Mouse (Mus musculus) midbrain, embryonic 15.5 days (tissue): ENCODE results near the gene Gm20388. TPM values are rescaled to one million over a fixed set of nuclear protein-coding genes. Genes with fewer than 3 reads are reported as not detected.

ENCODE experiments used
- ATAC-seq: fragments of 200-750 bp; cut with Nextera tagmentation; replicated peaks from 2 replicates; pipeline ENCODE4 v1.8.0; 2017; ENCODE audit warnings: moderate TSS enrichment
- H3K27ac ChIP-seq: fragments of 300-500 bp; sonication (generic); 2 replicates; pipeline ENCODE4 v1.5.1; 2015; ENCODE audit warnings: mild to moderate bottlenecking, inconsistent platforms
- H3K27me3 ChIP-seq: fragments of 300-500 bp; sonication (generic); replicated peaks from 2 replicates; pipeline ENCODE4 v1.6.1; 2015; ENCODE audit warnings: inconsistent platforms
- H3K36me3 ChIP-seq: fragments of 300-500 bp; sonication (generic); replicated peaks from 2 replicates; pipeline ENCODE4 v1.6.1; 2015; ENCODE audit warnings: inconsistent platforms
- H3K4me1 ChIP-seq: fragments of 300-500 bp; sonication (generic); 2 replicates; pipeline ENCODE4 v1.6.1; 2015; ENCODE audit warnings: inconsistent platforms
- H3K4me2 ChIP-seq: fragments of 300-500 bp; sonication (generic); 2 replicates; pipeline ENCODE4 v1.6.1; 2015; ENCODE audit warnings: inconsistent platforms, mild to moderate bottlenecking, moderate library complexity
- H3K4me3 ChIP-seq: fragments of 300-500 bp; sonication (generic); 2 replicates; pipeline ENCODE4 v1.5.1; 2015; ENCODE audit warnings: mild to moderate bottlenecking, inconsistent platforms
- H3K9ac ChIP-seq: fragments of 300-500 bp; sonication (generic); 2 replicates; pipeline ENCODE4 v1.6.1; 2015; ENCODE audit warnings: mild to moderate bottlenecking, inconsistent platforms
- H3K9me3 ChIP-seq: fragments of 300-500 bp; sonication (generic); 2 replicates; pipeline ENCODE4 v1.6.1; 2016; ENCODE audit warnings: inconsistent platforms
- WGBS: fragments of 180-500 bp; shearing (Covaris S2); methylation state at CpG from one replicate; pipeline ENCODE4 v1.1.7; 2015; ENCODE audit warnings: mixed read lengths; 5-methylcytosine and 5-hydroxymethylcytosine counted together
- polyA plus RNA-seq: library from polyadenylated mRNA; unstranded; fragments of >200 nt; fragmentation: Nextera tagmentation; extraction: Ambion mirVana; gene quantifications from 2 replicates; pipeline ENCODE4 v1.2.1, GENCODE M21; 2015

Gm20388 gene
- polyA plus RNA-seq, 1 experiment from 2014 or later: 5.6 TPM

DNA sequence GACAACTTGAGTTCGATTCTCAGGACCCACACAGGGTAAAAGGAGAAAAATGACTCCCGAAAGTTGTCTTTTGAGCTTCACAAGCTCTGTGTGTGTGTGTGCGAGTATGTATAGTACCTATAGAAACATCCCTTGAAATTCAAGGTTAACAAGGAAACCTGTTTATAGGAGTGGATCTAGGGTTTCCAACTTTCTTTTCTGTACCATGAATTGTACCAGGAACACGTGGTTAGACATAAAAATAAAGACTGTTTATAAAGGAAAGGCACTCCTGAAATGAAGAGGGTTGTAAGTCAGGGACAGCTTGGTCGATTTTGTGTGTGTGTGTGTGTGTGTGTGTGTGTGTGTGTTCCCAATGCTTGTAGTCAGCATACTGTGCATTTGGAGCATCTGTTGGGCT lies 1198.0 kb downstream of the Gm20388 start:
- no peak for ATAC-seq
- Histone ChIP-seq H3K36me3 (no peaks in the 10 kb centered on the region), H3K4me2 (peak overlapping the region; percentile 79), H3K27me3 (peaks cover 19% of the 10 kb centered on the region), H3K27ac (0 out of 2 replicates have a peak overlapping the region, but pooled peaks have one; percentile 84), H3K4me1 (peaks cover 18% of the 10 kb centered on the region), H3K9me3 (no peaks in the 10 kb centered on the region), H3K4me3 (peak overlapping the region; percentile 72), H3K9ac (peak overlapping the region; percentile 40)
- WGBS: 13% methylated on average over 5 of the region's 5 CpGs

DNA sequence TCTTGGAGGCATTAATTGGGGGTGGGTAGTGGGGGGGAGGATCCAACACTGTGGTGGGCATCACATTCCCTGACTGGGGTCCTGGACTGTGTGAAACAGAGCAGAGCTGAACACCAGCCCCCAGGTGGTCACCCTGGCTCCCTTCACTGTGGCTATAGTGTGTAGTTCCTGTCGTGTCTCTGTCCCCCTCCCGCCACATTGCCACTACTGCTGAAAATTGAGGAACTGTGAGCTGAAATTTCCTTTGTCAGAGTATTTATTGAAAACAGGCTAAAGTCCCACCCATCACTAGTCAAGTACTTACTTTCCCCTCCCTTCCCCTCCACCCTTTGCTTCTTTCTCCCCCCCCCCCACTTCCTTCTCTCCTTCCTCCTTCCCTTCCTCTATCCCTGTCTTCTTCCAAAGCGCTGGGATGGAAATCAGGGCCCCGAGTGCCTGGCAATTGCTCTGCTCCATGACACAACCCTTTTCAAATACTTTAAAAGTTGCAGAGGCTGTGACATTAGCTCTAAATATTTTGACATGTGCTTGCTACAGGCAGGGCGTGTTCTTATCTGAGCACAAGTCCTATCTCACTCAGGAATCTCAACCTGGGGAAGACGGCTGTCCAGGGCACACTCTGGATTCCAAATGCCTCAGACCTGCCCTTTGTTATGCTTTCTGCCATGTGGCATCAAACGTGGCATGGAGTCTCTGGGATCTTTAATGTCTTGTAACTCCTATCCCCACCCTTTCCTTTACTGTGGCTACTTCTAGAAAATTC lies 1200.7 kb downstream of the Gm20388 start:
- Histone ChIP-seq H3K4me3 (no peak overlapping the region), H3K9ac (no peak overlapping the region), H3K27ac (no peak overlapping the region), H3K36me3 (no peaks in the 10 kb centered on the region), H3K4me2 (no peak overlapping the region), H3K27me3 (peaks cover 46% of the 10 kb centered on the region), H3K4me1 (peaks cover 23% of the 10 kb centered on the region), H3K9me3 (no peaks in the 10 kb centered on the region)
- WGBS: 47% methylated on average over 7 of the region's 7 CpGs
- no peak for ATAC-seq

DNA sequence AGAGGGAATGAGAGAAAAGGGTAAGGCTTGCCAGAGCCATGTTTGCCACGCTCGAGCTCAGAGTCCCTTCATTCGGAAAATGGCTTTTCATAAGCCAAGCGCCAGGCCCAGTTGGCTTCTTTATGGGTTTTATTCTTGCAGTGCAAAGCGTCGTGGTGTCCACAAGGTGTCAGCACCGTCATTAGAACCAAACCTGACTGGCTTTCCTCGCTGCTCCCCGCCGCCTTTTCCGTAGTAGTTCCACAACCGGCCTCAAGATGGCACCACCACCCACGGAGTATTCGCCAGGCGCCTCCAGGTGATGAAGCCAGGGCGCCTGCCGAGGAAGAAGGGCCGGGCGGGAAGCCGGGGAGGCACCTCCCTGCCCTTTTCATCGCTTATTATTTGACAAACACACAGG lies 1202.6 kb downstream of the Gm20388 start:
- Histone ChIP-seq H3K9ac (no peak overlapping the region), H3K36me3 (no peaks in the 10 kb centered on the region), H3K4me2 (0 out of 2 replicates have a peak overlapping the region, but pooled peaks have one; percentile 2), H3K27ac (no peak overlapping the region), H3K4me3 (no peak overlapping the region), H3K27me3 (peaks cover 65% of the 10 kb centered on the region), H3K4me1 (peaks cover 26% of the 10 kb centered on the region), H3K9me3 (no peaks in the 10 kb centered on the region)
- peak; percentile 56 for ATAC-seq
- 1% methylated on average over 21 of the region's 21 CpGs for whole genome bisulfite sequencing

DNA sequence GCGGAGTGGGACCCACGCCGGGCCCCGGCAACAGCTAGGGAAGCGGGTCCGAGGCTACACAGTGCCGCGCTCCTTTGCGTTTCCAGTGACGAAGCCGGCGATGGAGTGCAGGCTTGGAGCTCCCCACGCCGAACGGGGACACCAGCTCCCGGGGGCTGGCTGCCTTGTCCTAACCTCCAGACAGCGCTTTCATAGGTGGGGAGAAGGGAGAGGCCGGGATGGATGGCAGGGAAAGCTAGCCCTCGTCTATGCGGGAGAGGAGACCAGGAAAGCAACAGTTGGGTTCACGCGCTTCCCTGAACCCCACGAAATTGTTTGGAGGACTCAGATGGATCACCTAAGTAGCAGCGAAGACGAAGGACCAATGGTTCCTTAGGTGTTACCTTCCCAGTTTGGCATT lies 1204.5 kb downstream of the Gm20388 start:
- Histone ChIP-seq H3K27ac (no peak overlapping the region), H3K4me3 (no peak overlapping the region), H3K9ac (no peak overlapping the region), H3K36me3 (no peaks in the 10 kb centered on the region), H3K4me1 (peaks cover 23% of the 10 kb centered on the region), H3K27me3 (peaks cover 79% of the 10 kb centered on the region), H3K9me3 (no peaks in the 10 kb centered on the region), H3K4me2 (no peak overlapping the region)
- ATAC-seq: no peak
- WGBS: under 1% methylated on average over 25 of the region's 25 CpGs

DNA sequence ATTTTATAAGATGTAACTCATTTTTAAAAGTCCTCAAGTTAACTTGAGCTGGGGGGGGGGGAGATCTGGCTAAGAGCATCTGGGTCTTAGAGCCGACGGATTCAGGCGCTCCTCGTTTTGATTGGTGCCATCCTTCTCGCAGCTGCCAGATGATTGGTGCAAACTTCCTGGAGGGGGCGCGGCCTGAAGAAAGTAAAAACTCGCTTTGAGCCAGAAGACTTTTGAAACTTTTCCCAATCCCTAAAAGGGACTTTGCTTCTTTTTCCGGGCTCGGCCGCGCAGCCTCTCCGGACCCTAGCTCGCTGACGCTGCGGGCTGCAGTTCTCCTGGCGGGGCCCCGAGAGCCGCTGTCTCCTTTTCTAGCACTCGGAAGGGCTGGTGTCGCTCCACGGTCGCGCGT lies 1205.3 kb downstream of the Gm20388 start, which contains the start of gene Foxc2:
Gene Foxc2, plus strand, starts transcription at position 224 of the 400 bp plus-strand sequence.
- Histone ChIP-seq H3K9me3 (no peaks in the 10 kb centered on the region), H3K4me3 (peak within 1 kb of the TSS; percentile 29), H3K4me1 (peaks cover 23% of the 10 kb centered on the region), H3K9ac (no peak within 1 kb of the TSS), H3K27me3 (peaks cover 87% of the 10 kb centered on the region), H3K36me3 (no peaks in the 10 kb centered on the region), H3K27ac (no peak within 1 kb of the TSS), H3K4me2 (peak within 1 kb of the TSS; percentile 52)
- ATAC-seq: no peak
- WGBS: under 1% methylated on average over 25 of the region's 25 CpGs

DNA sequence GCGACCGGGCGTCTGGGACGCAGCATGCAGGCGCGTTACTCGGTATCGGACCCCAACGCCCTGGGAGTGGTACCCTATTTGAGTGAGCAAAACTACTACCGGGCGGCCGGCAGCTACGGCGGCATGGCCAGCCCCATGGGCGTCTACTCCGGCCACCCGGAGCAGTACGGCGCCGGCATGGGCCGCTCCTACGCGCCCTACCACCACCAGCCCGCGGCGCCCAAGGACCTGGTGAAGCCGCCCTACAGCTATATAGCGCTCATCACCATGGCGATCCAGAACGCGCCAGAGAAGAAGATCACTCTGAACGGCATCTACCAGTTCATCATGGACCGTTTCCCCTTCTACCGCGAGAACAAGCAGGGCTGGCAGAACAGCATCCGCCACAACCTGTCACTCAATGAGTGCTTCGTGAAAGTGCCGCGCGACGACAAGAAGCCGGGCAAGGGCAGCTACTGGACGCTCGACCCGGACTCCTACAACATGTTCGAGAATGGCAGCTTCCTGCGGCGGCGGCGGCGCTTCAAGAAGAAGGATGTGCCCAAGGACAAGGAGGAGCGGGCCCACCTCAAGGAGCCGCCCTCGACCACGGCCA lies 1206.0 kb downstream of the Gm20388 start:
- H3K27ac ChIP-seq: no peak overlapping the region
- peak overlapping the region; percentile 29 for H3K4me3 ChIP-seq
- H3K4me2 ChIP-seq: peak overlapping the region; percentile 52
- H3K36me3 ChIP-seq: no peaks in the 10 kb centered on the region
- H3K9me3 ChIP-seq: no peaks in the 10 kb centered on the region
- peaks cover 23% of the 10 kb centered on the region for H3K4me1 ChIP-seq
- ATAC-seq: peak; percentile 38; the same call in 1 of the 2 replicates
- under 1% methylated on average over 55 of the region's 55 CpGs for WGBS
- H3K9ac ChIP-seq: no peak overlapping the region
- H3K27me3 ChIP-seq: peaks cover 93% of the 10 kb centered on the region

DNA sequence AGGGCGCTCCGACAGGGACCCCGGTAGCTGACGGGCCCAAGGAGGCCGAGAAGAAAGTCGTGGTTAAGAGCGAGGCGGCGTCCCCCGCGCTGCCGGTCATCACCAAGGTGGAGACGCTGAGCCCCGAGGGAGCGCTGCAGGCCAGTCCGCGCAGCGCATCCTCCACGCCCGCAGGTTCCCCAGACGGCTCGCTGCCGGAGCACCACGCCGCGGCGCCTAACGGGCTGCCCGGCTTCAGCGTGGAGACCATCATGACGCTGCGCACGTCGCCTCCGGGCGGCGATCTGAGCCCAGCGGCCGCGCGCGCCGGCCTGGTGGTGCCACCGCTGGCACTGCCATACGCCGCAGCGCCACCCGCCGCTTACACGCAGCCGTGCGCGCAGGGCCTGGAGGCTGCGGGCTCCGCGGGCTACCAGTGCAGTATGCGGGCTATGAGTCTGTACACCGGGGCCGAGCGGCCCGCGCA lies 1206.6 kb downstream of the Gm20388 start:
- Histone ChIP-seq H3K36me3 (no peaks in the 10 kb centered on the region), H3K9me3 (no peaks in the 10 kb centered on the region), H3K4me3 (peak overlapping the region; percentile 29), H3K27ac (no peak overlapping the region), H3K4me2 (peak overlapping the region; percentile 25), H3K27me3 (peaks cover 93% of the 10 kb centered on the region), H3K4me1 (peaks cover 23% of the 10 kb centered on the region), H3K9ac (no peak overlapping the region)
- no peak for ATAC-seq
- WGBS: 2% methylated on average over 59 of the region's 62 CpGs

DNA sequence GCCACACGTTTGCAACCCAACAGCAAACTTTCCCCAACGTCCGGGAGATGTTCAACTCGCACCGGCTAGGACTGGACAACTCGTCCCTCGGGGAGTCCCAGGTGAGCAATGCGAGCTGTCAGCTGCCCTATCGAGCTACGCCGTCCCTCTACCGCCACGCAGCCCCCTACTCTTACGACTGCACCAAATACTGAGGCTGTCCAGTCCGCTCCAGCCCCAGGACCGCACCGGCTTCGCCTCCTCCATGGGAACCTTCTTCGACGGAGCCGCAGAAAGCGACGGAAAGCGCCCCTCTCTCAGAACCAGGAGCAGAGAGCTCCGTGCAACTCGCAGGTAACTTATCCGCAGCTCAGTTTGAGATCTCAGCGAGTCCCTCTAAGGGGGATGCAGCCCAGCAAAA lies 1207.3 kb downstream of the Gm20388 start:
- H3K9ac ChIP-seq: no peak overlapping the region
- no peaks in the 10 kb centered on the region for H3K36me3 ChIP-seq
- no peaks in the 10 kb centered on the region for H3K9me3 ChIP-seq
- no peak overlapping the region for H3K4me2 ChIP-seq
- H3K27me3 ChIP-seq: peaks cover 93% of the 10 kb centered on the region
- H3K27ac ChIP-seq: no peak overlapping the region
- no peak for ATAC-seq
- under 1% methylated on average over 28 of the region's 28 CpGs for WGBS
- peak overlapping the region; percentile 29 for H3K4me3 ChIP-seq
- H3K4me1 ChIP-seq: peaks cover 23% of the 10 kb centered on the region

DNA sequence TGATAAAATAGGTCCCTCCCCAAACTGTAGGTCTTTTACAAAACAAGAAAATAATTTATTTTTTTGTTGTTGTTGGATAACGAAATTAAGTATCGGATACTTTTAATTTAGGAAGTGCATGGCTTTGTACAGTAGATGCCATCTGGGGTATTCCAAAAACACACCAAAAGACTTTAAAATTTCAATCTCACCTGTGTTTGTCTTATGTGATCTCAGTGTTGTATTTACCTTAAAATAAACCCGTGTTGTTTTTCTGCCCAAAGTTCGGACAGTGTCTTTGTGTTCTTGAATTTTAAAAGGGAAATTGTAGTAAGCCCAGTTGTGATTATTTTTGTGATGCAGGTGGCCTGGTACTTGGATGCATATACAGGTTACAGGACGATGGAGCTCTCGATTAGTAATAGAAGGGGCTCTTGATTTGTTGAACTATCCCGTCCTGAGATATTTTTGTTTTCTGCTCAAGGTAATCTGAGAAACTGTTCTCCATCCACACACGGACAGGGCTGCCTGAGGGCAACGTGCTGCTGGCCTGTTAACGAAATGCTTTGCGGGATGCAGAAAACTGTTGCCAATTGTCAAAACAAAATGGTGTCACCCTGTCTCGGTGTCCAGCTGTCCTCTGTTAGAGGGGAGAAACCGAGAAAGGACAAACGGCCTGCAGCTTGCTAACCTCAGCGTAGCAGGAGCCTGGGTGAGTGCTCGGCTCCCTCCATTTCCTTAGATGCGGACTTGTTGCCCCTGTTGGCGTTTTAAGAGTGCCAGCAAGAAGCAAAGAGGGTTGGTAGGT lies 1208.2 kb downstream of the Gm20388 start:
- no peak overlapping the region for H3K4me3 ChIP-seq
- no peak for ATAC-seq

DNA sequence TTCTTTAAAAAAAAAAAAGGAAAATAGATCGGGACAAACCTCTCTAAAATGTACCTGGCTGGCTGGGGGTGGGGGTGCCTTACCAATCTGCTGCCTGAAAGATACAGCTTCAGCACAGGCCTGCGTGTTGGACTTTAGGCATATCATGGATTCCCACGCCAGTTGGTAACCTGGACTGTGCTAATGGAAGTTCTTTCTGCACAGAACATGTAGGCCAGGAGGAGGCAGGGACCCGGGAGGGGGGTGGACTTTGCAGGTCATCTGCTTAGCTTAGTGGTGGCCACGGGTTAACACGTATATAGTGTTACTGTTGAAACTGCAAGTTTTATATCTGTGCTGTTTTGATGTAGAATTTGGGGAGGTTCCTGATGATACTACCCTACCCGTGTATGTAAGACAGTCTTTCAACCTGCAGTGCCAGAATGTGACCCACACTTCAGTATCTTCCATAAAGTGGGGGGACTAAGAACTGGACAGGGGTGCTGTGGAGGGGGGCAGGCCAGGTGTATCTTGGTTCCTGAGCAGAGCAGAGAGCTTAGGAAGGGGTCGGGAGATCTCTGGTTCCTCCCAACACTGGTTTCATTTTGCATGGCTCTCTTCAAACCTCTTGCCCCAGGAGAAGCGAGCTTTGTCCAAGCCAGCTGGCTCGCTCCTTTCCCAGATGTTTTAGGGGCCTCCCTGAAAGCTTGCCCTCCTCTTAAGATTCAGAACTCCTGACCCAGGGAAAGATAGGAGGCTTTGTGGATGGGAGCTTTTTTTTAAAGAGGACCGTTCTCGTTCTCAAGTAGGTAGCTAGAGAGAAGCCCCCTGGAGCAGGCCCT lies 1209.2 kb downstream of the Gm20388 start:
- Histone ChIP-seq H3K9me3 (no peaks in the 10 kb centered on the region), H3K4me2 (no peak overlapping the region), H3K27ac (no peak overlapping the region), H3K4me3 (no peak overlapping the region), H3K27me3 (peaks cover 94% of the 10 kb centered on the region), H3K4me1 (peaks cover 19% of the 10 kb centered on the region), H3K36me3 (no peaks in the 10 kb centered on the region), H3K9ac (no peak overlapping the region)
- WGBS: 5% methylated on average over 12 of the region's 12 CpGs
- no peak for ATAC-seq

More for the DNA sequence above, 1208.2 kb downstream of the Gm20388 start:
- Histone ChIP-seq H3K4me2 (no peak overlapping the region), H3K36me3 (no peaks in the 10 kb centered on the region), H3K4me1 (peaks cover 19% of the 10 kb centered on the region), H3K27me3 (peaks cover 95% of the 10 kb centered on the region), H3K27ac (no peak overlapping the region), H3K9me3 (no peaks in the 10 kb centered on the region), H3K9ac (no peak overlapping the region)
- WGBS: 4% methylated on average over 18 of the region's 18 CpGs

DNA sequence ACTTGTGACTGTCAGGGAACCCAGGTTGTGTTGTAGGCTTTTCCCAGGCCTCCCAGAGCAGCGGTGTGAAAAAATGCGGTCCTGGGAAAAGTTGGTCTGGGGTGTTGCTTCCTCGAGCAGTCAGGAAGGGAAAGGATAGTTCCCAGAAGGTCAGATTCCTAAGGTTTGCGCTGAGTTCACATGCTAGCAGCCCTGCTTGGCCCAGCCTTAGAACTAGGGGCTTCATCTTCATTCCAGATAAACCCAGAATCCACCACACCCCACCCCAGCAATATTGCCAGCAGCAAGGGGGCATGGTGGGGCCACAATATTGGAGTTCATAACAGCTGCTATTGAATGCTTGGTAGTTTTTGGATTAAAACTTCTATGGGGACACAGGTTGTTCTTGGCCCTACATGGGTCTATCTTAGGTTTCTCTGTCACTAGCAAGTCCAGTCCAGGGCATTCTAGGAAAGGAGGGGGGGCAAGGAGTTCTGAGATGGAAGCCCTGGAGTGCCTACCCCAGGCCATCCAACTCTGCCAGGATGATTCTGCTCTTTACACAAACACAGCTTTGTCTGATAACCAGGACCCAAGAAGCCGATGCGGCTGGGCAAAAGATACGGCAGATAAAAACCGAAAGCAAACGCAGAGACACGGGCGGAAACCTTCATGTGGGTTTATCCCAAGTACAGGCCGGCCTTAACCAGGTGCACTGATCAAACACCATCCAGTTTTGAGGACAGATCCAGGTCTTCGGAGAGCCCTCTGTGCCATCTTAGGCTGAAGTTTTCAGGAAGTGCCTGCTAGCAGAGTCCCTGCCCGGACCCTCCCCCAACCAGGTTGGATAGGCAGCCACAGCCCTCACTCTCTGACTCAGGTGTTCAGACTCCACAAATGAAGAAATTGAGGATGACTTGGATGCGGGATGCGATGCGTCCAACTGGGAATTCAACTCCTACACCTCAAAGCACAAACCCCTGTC lies 1210.1 kb downstream of the Gm20388 start:
- ATAC-seq: no peak
- no peak overlapping the region for H3K9ac ChIP-seq
- 4% methylated on average over 17 of the region's 17 CpGs for WGBS
- H3K4me3 ChIP-seq: no peak overlapping the region
- H3K4me2 ChIP-seq: no peak overlapping the region
- no peak overlapping the region for H3K27ac ChIP-seq
- H3K27me3 ChIP-seq: peaks cover 94% of the 10 kb centered on the region
- no peaks in the 10 kb centered on the region for H3K36me3 ChIP-seq
- peaks cover 19% of the 10 kb centered on the region for H3K4me1 ChIP-seq
- no peaks in the 10 kb centered on the region for H3K9me3 ChIP-seq
